Mouse (Mus musculus): ENCODE measurements around the gene Slc12a8. TPM values are rescaled to one million over a fixed set of nuclear protein-coding genes. Genes with fewer than 3 reads are reported as not detected.

The Slc12a8 gene
- total RNA-seq, 1 experiment: 3.7 TPM

- H3K9ac ChIP-seq (ENCODE audit: insufficient read depth, low read depth, low read length, poor library complexity, severe bottlenecking): peak overlapping the region; percentile 64; the same call in 1 of the 2 replicates
- H3K4me1 ChIP-seq (ENCODE audit: control insufficient read depth in 2 of 2, insufficient read depth in 2 of 2, low read length in 2 of 2, poor library complexity in 1 of 2): peaks cover 2 to 14% of the 10 kb centered on the region in 2 experiments; a peak in 3 of 4 replicates
- in situ Hi-C loops (cut with MboI; ENCODE audit: low sequenced_read_pairs in 2 of 2, unreplicated experiment in 2 of 2): no loop called here
- peak overlapping the region; percentile 50 to 58; a peak in 2 of 4 replicates for H3K4me3 ChIP-seq (ENCODE audit: insufficient read depth in 1 of 2, low read depth in 1 of 2, low read length in 2 of 2, poor library complexity in 1 of 2, severe bottlenecking in 1 of 2)
- no peaks in the 10 kb centered on the region for H3K9me3 ChIP-seq (ENCODE audit: control insufficient read depth, insufficient read depth, low read depth, low read length)
- no peak overlapping the region; the same call in 1 of the 2 replicates for H3K27ac ChIP-seq (ENCODE audit: insufficient read depth, low read depth, low read length, poor library complexity, severe bottlenecking)
- TF ChIP-seq ZNF384 (IDR thresholded peaks at IDR 0.05; ENCODE audit: low read depth, low read length) (no peak), CHD2 (IDR thresholded peaks at IDR 0.05; ENCODE audit: low read depth, low read length) (no peak)
- no peaks in the 10 kb centered on the region for H3K36me3 ChIP-seq (ENCODE audit: control insufficient read depth, insufficient read depth, low read length, poor library complexity, severe bottlenecking)
- no peak for DNase-seq (ENCODE audit: low read depth, low spot score)
Measured at GRCm38 (mm10) chr16:33518236-33518635, 1.1 kb downstream of the Slc12a8 start.

- H3K9me3 ChIP-seq (ENCODE audit: control insufficient read depth, insufficient read depth, low read depth, low read length): no peaks in the 10 kb centered on the region
- H3K9ac ChIP-seq (ENCODE audit: insufficient read depth, low read depth, low read length, poor library complexity, severe bottlenecking): no peak overlapping the region
- no peak overlapping the region for H3K27ac ChIP-seq (ENCODE audit: insufficient read depth, low read depth, low read length, poor library complexity, severe bottlenecking)
- no peaks in the 10 kb centered on the region for H3K36me3 ChIP-seq (ENCODE audit: control insufficient read depth, insufficient read depth, low read length, poor library complexity, severe bottlenecking)
- in situ Hi-C loops (cut with MboI; ENCODE audit: low sequenced_read_pairs in 2 of 2, unreplicated experiment in 2 of 2): no loop called here
- peaks cover 2 to 14% of the 10 kb centered on the region in 2 experiments; a peak in 3 of 4 replicates for H3K4me1 ChIP-seq (ENCODE audit: control insufficient read depth in 2 of 2, insufficient read depth in 2 of 2, low read length in 2 of 2, poor library complexity in 1 of 2)
- no peak for TF ChIP-seq ZNF384 (IDR thresholded peaks at IDR 0.05; ENCODE audit: low read depth, low read length)
- TF ChIP-seq MAFK (IDR thresholded peaks at IDR 0.05; ENCODE audit: insufficient read depth, low read depth, low read length): peak; percentile 97
- H3K4me3 ChIP-seq (ENCODE audit: insufficient read depth in 1 of 2, low read depth in 1 of 2, low read length in 2 of 2, poor library complexity in 1 of 2, severe bottlenecking in 1 of 2): no peak overlapping the region
- no peak for DNase-seq (ENCODE audit: low read depth, low spot score)
Measured at GRCm38 (mm10) chr16:33519916-33520568, 2.9 kb downstream of the Slc12a8 start.

- DNase-seq (ENCODE audit: low read depth, low spot score): no peak
- H3K36me3 ChIP-seq (ENCODE audit: control insufficient read depth, insufficient read depth, low read length, poor library complexity, severe bottlenecking): no peaks in the 10 kb centered on the region
- H3K9ac ChIP-seq (ENCODE audit: insufficient read depth, low read depth, low read length, poor library complexity, severe bottlenecking): no peak overlapping the region
- in situ Hi-C loops (cut with MboI; ENCODE audit: low sequenced_read_pairs in 2 of 2, unreplicated experiment in 2 of 2): no loop called here
- peaks cover 0 to 8% of the 10 kb centered on the region in 2 experiments; a peak in 3 of 4 replicates for H3K4me1 ChIP-seq (ENCODE audit: control insufficient read depth in 2 of 2, insufficient read depth in 2 of 2, low read length in 2 of 2, poor library complexity in 1 of 2)
- H3K27ac ChIP-seq (ENCODE audit: insufficient read depth, low read depth, low read length, poor library complexity, severe bottlenecking): no peak overlapping the region
- TF ChIP-seq ZC3H11A (IDR thresholded peaks at IDR 0.05; ENCODE audit: borderline replicate concordance, low read depth, low read length): no peak
- TF ChIP-seq MAFK (IDR thresholded peaks at IDR 0.05; ENCODE audit: insufficient read depth, low read depth, low read length): no peak
- no peak for TF ChIP-seq CHD2 (IDR thresholded peaks at IDR 0.05; ENCODE audit: low read depth, low read length)
- no peak for TF ChIP-seq ZNF384 (IDR thresholded peaks at IDR 0.05; ENCODE audit: low read depth, low read length)
- TF ChIP-seq HCFC1 (IDR thresholded peaks at IDR 0.05; ENCODE audit: borderline replicate concordance, insufficient read depth, low read length): no peak
- H3K9me3 ChIP-seq (ENCODE audit: control insufficient read depth, insufficient read depth, low read depth, low read length): no peaks in the 10 kb centered on the region
- no peak overlapping the region for H3K4me3 ChIP-seq (ENCODE audit: insufficient read depth in 1 of 2, low read depth in 1 of 2, low read length in 2 of 2, poor library complexity in 1 of 2, severe bottlenecking in 1 of 2)
Measured at GRCm38 (mm10) chr16:33522516-33522915, 5.4 kb downstream of the Slc12a8 start.

- Histone ChIP-seq H3K36me3 (ENCODE audit: control insufficient read depth, insufficient read depth, low read length, poor library complexity, severe bottlenecking) (no peaks in the 10 kb centered on the region), H3K27ac (ENCODE audit: insufficient read depth, low read depth, low read length, poor library complexity, severe bottlenecking) (no peak overlapping the region), H3K9me3 (ENCODE audit: control insufficient read depth, insufficient read depth, low read depth, low read length) (no peaks in the 10 kb centered on the region), H3K4me3 (ENCODE audit: insufficient read depth in 1 of 2, low read depth in 1 of 2, low read length in 2 of 2, poor library complexity in 1 of 2, severe bottlenecking in 1 of 2) (no peak overlapping the region), H3K4me1 (ENCODE audit: control insufficient read depth in 2 of 2, insufficient read depth in 2 of 2, low read length in 2 of 2, poor library complexity in 1 of 2) (peaks cover 0 to 6% of the 10 kb centered on the region in 2 experiments; a peak in 2 of 4 replicates), H3K9ac (ENCODE audit: insufficient read depth, low read depth, low read length, poor library complexity, severe bottlenecking) (no peak overlapping the region)
- TF ChIP-seq CHD2 (IDR thresholded peaks at IDR 0.05; ENCODE audit: low read depth, low read length) (no peak), HCFC1 (IDR thresholded peaks at IDR 0.05; ENCODE audit: borderline replicate concordance, insufficient read depth, low read length) (no peak)
- DNase-seq (ENCODE audit: low read depth, low spot score): no peak
- in situ Hi-C loops (cut with MboI; ENCODE audit: low sequenced_read_pairs in 2 of 2, unreplicated experiment in 2 of 2): no loop called here
Measured at GRCm38 (mm10) chr16:33523571-33523970, 6.4 kb downstream of the Slc12a8 start.

Measured in ES-E14 (cell line).